Mouse (Mus musculus): ENCODE measurements at regions not wholly inside any gene's neighbourhood (a gene's known extent, or its start where the extent isn't known, plus 50 kb on each side); places are given as distances from the start of the nearest gene placed in this dataset.

- TF ChIP-seq MYOG (IDR thresholded peaks at IDR 0.05; ENCODE audit: control insufficient read depth in 1 of 3, insufficient read depth in 1 of 3, insufficient read length in 2 of 3, low read depth in 2 of 3) = no peak
- TF ChIP-seq POLR2A (IDR thresholded peaks at IDR 0.05; ENCODE audit: insufficient read length, low read depth) = no peak
- TF ChIP-seq MAX (IDR thresholded peaks at IDR 0.05; ENCODE audit: low read depth) = no peak
- TF ChIP-seq REST (IDR thresholded peaks at IDR 0.05; ENCODE audit: insufficient read depth, insufficient read length) = no peak
- no peak for TF ChIP-seq SRF (IDR thresholded peaks at IDR 0.05; ENCODE audit: control insufficient read depth, insufficient read length, low read depth)
- no peak for TF ChIP-seq USF1 (IDR thresholded peaks at IDR 0.05; ENCODE audit: low read depth)
- TF ChIP-seq POLR2AphosphoS2 (IDR thresholded peaks at IDR 0.05; ENCODE audit: insufficient read length, low read depth) = no peak
- no peak for TF ChIP-seq TCF12 (IDR thresholded peaks at IDR 0.05; ENCODE audit: insufficient read depth, poor library complexity, severe bottlenecking)
- TF ChIP-seq MYOD1 (IDR thresholded peaks at IDR 0.05; ENCODE audit: control insufficient read depth in 1 of 3, insufficient read length in 2 of 3, low read depth in 2 of 3) = no peak
- TF ChIP-seq E2F4 (IDR thresholded peaks at IDR 0.05; ENCODE audit: insufficient read depth) = no peak
These were observed 122.9 kb upstream of the 1700012A03Rik start for GRCm38 (mm10) chr6:31927181-31927580.

Data from myocyte (in vitro differentiated cells).